Mouse (Mus musculus) urinary bladder, adult 2 months (tissue): ENCODE data around the gene Tbcb. TPM values are rescaled to one million over a fixed set of nuclear protein-coding genes. Genes with fewer than 3 reads are reported as not detected.
"Not testable (repeated sequence)": the region's sequence is repeated elsewhere in the genome, so short reads cannot be mapped to it uniquely, and the experiment has no call there.

ENCODE experiments used
- DNase-seq: peaks from one replicate; pipeline ENCODE4 v3.0.0; 2022; ENCODE audit warnings: low spot score
- polyA plus RNA-seq: library from polyadenylated mRNA; depleted of rRNA; stranded (reverse); fragments of >200 nt; gene quantifications from 2 replicates; pipeline ENCODE4 v1.2.3, GENCODE M21; 2012; rRNA removed

Gene Tbcb
- 84.3 and 84.5 TPM in 2 replicates for polyA plus RNA-seq

DNA sequence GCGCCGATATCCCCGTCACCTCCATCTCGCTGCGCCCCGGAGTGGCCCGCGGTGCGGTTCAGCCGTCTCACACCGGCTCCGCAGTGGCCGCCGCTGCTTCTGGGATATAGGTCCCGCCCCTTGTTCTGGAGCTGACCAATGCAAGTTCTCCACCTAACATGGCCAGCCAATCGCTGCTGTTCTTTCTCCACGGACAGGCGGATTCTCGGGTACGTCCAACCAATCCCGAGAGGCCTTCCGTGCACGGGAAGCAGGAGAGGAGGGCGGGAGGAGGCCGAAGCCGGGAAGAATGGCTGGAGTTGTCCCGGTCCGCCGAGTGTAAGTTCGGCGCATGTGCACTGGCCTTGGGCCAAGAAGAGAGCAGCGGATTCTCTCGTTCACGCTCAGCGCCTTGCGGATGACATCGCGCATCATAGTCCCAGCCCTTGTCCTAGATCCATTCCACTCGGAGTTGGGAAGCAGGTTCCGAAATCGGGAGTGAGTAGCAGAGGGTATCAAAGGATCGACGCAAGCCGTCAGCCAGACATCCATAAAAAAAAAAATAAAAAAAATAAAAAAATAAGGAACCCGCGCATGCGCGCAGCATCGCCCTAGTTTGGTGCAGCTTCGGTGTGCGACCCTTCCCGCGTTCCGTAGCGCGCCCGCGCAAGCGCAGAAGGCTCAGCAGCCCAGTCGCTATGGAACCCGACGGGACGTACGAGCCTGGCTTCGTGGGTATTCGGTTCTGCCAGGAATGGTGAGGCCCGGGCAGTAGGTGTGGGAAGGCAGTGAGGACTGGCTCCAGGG is at the start of gene Tbcb, which contains the start of gene Polr2i:
Gene Tbcb, minus strand, starts transcription at position 604 of the 786 bp plus-strand sequence.
Gene Polr2i, plus strand, starts transcription at position 280 of the 786 bp plus-strand sequence.
- peak; percentile 96 for DNase-seq

DNA sequence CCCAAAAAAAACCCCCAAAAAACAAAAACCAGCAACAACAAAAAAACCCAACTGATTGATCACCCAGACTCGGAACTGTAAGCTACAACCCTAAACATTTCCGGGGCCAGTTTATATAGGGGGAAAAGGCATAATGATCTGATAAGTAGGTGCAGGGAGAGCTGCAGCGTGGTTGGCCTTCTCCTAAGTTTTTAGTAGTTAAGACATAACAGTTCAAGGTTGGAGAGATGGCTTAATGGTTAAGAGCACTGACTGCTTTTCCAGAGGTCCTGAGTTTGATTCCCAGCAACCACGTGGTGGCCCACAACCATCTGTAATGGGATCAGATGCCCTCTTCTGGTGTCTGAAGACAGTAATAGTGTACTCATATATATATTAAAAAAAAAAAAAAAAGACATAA is 49.5 kb upstream of the Tbcb start:
- DNase-seq: no peak

GRCm38 (mm10) chr7:30280670-30281138 is 48.6 kb upstream of the Tbcb start:
- DNase-seq: peak; percentile 72

- peak; percentile 77 for DNase-seq
Observed at GRCm38 (mm10) chr7:30279951-30280669, 48.0 kb upstream of the Tbcb start, which contains the start of the genes Thap8 and Wdr62. Gene Thap8, plus strand, starts transcription at chr7:30280094. Gene Wdr62, minus strand, starts transcription at chr7:30280419.

DNA sequence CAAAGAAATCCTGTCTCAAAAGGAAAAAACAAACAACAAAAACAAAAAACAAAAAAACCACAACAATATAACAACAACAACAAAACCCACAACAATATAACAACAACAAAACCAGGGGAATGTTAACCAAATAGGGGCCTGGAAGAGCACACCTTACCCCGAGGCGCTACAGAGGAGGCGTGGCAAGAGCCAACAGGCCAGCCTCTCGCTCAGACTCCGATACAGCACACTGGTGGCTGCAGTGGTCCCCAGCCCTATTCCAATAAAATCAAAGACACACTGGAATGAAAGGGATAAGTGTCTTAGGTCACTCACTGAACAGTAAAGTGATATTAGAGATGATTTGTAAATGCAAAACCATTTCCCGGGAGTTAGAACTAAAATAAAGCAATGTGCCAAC is 47.5 kb upstream of the Tbcb start:
- DNase-seq: no peak

DNA sequence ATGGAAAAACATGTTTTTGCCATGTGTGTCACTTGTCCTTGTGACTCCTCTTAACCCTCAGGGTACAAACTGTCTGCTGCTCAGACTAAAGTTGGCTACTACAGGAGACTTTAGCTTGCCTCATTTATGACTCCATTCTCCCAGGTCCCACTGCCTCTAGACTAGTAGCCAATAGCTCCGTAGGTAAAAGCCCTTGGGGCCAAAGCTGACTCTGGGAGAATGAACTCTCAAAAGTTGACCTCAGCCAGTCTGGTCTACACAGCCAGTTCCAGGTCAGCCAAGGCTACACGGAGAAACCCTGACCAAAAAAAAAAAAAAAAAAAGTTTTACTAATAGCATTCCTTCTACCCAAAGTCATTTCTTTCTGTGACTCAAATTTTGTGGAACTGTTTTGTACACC is 46.8 kb upstream of the Tbcb start:
- DNase-seq: no peak

GRCm38 (mm10) chr7:30274383-30274782 is 42.3 kb upstream of the Tbcb start:
- no peak for DNase-seq

DNA sequence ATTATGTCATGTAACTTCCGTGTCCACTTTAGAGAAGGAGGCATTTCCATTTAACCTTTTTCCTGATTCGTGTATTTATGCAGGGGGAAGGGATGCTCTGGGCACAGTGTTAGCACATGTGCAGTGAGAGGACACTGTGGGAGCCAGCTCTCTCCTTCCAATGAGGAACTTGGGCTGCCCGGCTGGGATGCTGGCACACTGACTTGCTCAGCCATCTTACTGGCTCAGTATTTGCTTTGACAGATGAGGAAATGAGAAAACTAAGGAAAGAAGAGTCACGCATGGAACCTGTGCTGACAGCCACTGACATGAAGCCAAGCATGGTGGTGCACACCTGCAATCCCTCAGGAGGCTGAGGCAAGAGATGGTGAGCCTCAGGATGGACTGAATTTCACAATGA is 37.6 kb upstream of the Tbcb start:
- no peak for DNase-seq

DNA sequence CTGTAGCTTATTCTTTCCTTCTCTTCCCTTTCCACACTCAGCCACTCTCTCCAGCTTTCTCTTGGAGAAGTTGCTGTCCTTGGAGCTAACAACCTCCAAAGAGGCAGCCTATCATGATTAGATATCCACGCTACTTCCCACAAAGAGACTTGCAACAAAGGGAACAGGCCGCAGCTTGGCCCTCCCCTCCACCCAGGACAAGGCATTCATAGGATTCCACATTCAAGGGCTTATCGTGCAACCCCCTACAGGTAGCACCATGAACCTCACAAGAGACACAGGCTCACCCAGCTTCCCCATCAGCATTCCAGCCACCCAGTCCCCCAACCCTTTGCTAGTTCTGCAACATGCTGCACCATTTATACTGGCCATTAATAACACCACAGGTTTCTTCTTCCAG is 34.7 kb upstream of the Tbcb start:
- DNase-seq: no peak

- DNase-seq: no peak
Observed at GRCm38 (mm10) chr7:30265935-30266334, 33.9 kb upstream of the Tbcb start.

DNA sequence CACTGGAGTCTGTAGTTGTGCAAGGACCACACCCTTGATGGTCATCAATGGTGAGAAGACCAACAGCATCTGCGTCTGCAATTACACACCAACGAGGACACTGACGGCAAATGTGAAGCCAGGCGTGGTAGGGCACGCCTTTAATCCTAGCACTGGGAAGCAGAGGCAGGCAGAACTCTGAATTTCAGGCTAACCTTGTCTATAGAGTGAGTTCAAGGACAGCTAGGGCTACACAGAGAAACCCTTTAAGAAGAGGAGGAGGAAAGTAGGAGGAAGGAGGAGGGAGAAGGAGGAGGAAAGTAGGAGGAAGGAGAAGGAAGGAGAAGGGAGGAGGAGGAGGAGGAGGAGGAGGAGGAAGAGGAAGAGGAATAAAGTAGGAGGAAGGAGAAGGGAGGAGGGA is 33.5 kb upstream of the Tbcb start:
- DNase-seq: no peak

DNA sequence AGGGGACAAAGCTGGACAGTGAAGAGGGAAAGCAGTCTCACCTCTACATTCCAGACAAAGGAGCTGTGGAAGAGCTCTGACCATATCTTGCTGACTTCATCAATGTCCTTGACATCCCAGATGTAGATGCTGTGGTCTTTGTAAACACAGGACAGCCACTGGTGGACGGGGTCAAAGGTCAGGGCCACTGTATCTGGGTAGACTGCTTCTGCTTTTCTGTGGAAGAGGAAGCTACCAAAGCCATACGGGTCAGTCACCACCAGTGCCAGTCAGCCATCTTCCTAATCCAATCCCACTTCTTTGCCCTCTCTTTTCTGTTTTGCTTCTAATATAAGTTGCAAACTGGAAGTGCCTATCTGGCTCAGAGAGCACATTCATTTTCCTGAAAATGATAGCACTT is 33.0 kb upstream of the Tbcb start:
- no peak for DNase-seq

DNA sequence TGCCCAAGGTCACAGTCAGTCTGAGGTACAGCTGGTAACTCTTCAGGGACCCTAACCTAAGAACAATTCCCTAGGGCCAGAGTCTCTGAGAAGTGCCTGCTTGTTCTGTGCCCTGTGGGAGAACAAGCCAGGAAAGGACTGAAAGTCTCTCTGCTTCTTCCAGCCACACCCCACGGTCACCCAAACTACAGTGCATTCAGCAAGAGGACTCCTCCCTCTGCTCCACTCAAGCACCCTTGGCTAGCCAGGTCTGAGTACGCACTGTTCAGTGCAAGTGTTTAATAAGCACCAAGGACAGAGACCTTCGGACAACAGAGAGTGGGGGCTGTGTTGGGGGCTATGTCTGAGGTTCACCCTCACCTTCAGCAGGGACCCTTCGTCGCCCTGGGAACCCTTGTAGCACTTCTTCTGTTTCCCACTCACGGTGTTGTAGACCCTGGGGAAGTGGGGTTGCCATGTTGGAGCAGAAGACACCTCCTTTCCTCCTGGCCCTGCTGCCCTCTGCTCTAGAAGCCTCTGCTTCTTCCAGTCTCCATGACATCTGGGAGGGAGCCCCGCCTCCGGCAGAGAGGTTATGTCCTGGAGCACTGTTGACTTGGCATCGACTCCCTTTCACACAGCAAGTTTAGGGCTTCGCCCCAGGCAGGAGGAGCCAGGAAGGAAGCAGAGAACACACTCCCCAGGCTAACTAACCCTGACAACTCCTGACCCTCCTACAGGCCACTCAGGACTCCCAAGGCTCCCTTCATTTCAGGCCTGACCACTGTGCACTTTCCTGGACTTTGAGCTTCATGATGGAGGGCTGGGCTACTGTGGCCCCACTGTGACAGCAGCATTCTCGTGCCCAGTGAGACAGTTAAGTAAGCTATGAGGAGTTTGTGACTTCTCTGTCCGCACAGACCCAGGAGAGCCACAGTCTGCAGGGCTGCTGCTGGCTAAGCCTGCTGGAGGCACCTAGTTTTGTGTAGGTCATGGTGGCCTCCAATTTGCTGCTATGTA is 20.2 kb upstream of the Tbcb start:
- DNase-seq: no peak

DNA sequence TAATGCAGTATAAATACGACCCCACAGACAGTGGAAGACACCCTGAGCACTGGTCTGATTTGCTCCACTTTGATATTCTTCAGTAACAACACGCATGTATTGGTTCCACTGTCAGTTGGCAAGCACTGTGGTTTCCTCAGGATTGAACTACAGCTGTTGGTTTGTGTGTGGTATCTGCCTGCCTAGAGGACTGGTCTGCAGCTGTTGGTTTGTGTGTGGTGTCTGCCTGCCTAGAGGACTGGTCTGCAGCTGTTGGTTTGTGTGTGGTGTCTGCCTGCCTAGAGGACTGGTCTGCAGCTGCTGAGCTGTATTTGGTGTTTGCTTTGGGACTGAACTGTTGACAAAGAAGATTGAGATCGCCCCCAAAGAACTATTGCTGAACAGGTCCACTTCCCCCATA is 5.3 kb upstream of the Tbcb start:
- not testable (repeated sequence) for DNase-seq

DNA sequence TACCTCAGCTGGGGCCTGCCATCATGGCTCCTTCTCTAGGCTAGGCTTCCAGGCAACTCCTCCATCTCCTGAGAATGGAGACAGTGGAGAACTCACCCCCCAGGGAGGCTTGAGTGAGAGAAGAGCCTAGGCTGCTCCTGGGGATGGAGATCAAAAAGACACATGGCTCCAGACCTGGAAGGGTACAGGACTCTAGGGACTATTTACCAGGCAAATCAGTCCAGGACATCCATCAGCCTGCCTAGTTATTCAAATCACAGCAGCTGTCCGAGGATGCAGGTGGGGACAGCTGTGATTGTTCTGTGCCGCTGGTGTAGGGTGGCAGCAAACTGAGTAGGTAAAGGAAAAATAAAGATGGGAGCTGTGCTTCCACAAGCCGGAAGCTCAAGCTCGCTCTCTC is 3.6 kb upstream of the Tbcb start, which contains the start of gene Ovol3:
Gene Ovol3, minus strand, starts transcription at position 101 of the 400 bp plus-strand sequence.
- DNase-seq: no peak

- DNase-seq: no peak
Observed at GRCm38 (mm10) chr7:30235091-30235490, 3.0 kb upstream of the Tbcb start.

GRCm38 (mm10) chr7:30234276-30234858 is 2.3 kb upstream of the Tbcb start:
- no peak for DNase-seq

- no peak for DNase-seq
Observed at GRCm38 (mm10) chr7:30233387-30233786, 1.3 kb upstream of the Tbcb start.

DNA sequence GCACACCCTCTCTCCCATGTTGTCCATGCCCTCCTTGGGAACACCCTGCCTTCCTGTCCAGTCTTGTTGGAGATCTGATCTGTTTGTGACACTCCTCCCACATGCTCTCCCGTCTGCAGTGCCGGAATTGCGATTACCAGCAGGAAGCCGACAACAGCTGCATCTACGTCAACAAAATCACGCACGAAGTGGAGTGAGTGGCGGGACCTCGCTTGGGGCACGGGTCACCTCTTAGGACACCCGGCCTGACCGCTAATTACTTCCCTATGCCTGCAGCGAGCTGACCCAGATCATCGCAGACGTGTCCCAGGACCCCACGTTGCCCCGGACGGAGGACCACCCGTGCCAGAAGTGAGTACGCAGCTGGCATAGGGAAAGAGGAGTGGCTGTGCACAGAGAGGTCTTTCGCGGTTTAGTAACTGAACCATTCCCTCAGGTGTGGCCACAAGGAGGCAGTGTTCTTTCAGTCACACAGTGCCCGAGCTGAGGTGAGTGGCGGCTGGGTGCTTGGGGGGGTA is 618 bp upstream of the Tbcb start:
- no peak for DNase-seq

DNA sequence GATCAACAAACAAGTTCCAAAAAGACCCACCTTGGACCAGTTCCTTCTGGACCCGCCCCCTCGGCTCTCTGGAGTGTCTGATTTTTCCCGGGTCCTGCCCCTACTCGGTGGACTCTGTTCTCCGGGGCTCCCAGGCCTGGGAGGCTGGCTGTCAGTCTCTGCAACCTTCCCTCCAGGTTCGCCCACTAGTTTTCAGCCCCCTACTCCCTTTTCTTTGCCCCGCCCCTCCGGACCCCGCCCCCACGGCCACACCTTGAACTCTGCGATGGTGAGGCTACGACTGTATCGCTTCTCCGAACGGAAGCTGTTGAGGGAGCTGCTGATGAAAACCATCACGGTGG is 774 bp downstream of the Tbcb start:
- DNase-seq: no peak

DNA sequence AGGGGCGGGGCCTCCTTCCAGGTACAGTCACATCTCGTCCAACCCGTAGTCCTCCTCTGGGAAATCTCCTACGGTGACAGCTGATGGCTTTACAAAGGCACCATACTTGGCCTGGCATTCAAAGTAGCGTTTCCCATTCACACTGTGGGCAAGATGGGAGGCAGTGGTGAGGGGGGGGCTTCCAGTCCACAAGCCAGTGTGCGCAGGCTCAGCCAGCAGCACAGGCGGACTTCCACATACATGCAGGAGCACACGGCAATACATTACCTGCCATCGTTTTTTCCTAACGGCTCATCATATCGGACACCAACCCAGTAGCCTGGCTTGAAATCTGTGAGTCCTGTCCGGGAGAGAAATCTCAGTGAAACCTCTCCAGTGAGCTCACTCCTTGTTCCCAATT is 7.9 kb downstream of the Tbcb start:
- no peak for DNase-seq
